Mouse (Mus musculus) T-cell, adult 2 months (primary cell): ENCODE data around the gene Kprp.
"Not testable (repeated sequence)": the region's sequence is repeated elsewhere in the genome, so short reads cannot be mapped to it uniquely, and the experiment has no call there.

Experiments used
- DNase-seq: peaks from one replicate; pipeline ENCODE4 v3.0.0; 2022; ENCODE audit warnings: low spot score

Kprp gene

DNA sequence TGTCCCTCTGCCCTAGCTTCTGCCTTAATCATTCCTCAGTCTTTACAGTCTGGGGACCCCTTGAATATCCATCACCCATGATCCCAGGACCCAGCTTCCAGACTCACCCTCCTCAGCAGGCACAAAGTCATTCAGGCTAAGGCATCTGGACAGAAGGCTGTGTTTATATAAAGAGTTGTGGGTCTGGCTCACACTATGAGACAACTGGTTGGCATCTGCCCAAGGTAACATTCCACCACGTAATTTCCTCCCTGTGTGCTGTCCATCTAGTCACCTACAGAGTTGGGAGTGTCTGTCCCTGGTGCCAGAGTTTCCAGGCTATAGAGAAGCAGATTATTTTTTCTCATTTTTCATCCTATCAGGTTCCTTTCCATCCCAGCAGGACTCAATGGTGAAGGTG lies at the start of gene Kprp:
Kprp (minus strand) TSS at position 140 of the 400 bp plus-strand sequence.
- no peak for DNase-seq

- no peak for DNase-seq
Measured at GRCm38 (mm10) chr3:92874180-92874579, 47.1 kb upstream of the Kprp start.

DNA sequence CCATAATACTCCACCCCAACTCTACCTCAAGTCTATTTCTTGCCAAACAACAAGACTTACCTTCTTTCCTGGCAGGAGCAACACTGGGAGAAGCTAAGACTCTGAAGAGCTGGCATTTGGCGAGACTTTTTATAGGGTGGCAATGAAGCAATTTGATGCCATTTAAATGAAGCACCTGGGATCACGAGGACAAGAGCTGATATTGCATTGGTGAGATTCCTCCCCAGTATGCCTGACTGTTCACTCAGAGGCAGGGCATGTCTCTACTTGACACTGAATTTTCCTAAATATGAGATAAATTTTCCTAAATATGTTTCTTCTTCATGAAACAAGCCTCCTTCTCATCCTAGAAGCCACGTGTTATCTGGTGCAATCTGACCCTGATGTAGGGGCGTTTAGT lies 43.1 kb upstream of the Kprp start, which contains the start of gene 2310050C09Rik:
2310050C09Rik (minus strand) TSS at position 101 of the 400 bp plus-strand sequence.
- no peak for DNase-seq

GRCm38 (mm10) chr3:92851186-92851585 lies 24.1 kb upstream of the Kprp start, which contains the start of gene Lce1l:
Lce1l (minus strand) TSS chr3:92851286.
- no peak for DNase-seq

- DNase-seq, result no peak
Measured at GRCm38 (mm10) chr3:92825808-92826207, 1.2 kb downstream of the Kprp start.

DNA sequence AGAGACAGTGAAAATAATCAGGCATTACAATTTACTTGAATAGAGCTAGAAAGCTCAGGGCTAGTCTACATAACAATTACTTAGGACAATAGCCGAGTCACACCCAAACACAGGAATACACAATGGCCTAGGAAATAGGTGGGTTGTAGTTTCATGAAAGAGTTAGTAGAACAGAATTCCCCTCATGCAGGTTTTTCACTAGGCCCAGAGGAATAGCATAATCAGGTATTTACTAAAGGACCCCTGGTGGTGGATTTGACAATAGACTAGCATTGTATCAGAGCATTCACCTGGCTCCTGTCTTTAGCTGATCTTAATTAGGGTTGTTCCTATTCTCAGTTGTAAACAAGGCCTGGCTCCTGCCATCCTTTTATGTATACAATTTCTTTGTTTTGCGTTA lies 11.0 kb downstream of the Kprp start:
- DNase-seq, result not testable (repeated sequence)

DNA sequence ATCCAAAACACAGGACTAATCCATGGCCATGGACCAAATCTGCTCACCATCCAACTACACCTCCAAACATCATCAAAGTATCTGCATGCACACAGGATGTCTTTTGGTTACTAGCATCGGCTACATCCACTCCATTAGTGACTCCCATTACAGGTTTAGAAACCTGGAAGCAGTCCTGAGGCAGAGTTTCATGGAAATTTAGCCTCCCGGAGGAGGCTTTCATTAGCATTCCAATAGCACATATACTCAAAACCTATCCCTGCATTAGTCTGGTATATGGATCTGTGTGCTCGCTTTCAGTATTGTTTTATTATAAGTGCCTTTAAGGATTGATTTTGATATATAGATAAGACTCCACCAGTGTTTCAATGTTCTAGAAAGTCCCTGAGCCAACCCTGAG lies 11.5 kb downstream of the Kprp start:
- DNase-seq, result no peak

DNA sequence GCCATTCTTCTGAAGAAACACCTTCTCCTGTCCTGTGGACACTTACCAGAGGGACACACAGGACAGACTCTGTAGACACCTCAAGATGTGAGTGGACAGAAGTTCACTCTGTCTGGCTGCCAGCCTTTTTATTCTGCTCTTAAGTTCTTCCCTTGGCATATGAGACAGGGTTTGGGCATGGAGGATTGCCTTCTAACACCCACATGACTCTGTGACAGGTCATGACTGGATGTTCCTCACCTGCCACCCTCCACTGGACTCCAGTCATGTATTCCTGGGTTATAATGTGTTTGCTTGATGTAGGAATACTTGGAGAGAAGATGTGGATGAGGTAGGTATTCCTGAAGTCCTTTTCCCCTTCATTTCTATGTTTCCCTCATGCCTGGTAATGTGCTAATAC lies 19.3 kb downstream of the Kprp start, which contains the start of gene Lce1k:
Lce1k (minus strand) TSS at position 101 of the 400 bp plus-strand sequence.
- DNase-seq, result no peak

- DNase-seq, result no peak
Measured at GRCm38 (mm10) chr3:92790414-92790813, 36.6 kb downstream of the Kprp start, which contains the start of gene Lce1j. Lce1j (minus strand) TSS chr3:92790514.

DNA sequence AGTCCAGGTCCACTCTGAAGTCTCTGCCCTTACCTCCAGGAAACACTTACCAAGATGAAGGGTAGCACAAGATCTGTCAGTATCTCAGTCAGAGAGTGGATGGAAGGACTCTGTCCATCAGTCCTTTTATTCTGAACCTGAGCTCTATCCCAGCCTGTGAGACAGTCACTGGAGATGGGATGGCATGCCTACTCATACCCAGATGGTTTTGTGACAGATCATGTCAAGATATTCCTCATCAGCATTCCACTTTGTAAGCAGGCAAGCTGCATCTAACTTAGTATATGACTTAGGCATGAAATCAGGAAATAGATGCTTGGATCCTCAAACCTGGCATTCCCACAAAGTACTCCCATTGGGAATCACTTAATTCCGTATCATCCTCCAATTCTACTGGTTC lies 48.2 kb downstream of the Kprp start, which contains the start of gene Lce1i:
Lce1i (minus strand) TSS at position 101 of the 400 bp plus-strand sequence.
- no peak for DNase-seq
